Mouse (Mus musculus) heart, embryonic 12.5 days (tissue): ENCODE results near the gene Ung. TPM values are rescaled to one million over a fixed set of nuclear protein-coding genes. Genes with fewer than 3 reads are reported as not detected.

ENCODE experiments used
- ATAC-seq: fragments of 200-750 bp; cut with Nextera tagmentation; 2 replicates; pipeline ENCODE4 v1.8.0; 2017; ENCODE audit warnings: moderate TSS enrichment, moderate library complexity; ENCODE audit not compliant: insufficient number of reproducible peaks, low FRiP score
- H3K27ac ChIP-seq: fragments of 300-500 bp; sonication (generic); 2 replicates; pipeline ENCODE4 v1.5.1; 2016; ENCODE audit warnings: mild to moderate bottlenecking, moderate library complexity; ENCODE audit not compliant: poor library complexity, severe bottlenecking
- H3K27me3 ChIP-seq: fragments of 300-500 bp; sonication (generic); replicated peaks from 2 replicates; pipeline ENCODE4 v1.6.1; 2016; ENCODE audit warnings: mild to moderate bottlenecking, moderate library complexity
- H3K36me3 ChIP-seq: fragments of 300-500 bp; sonication (generic); 2 replicates; pipeline ENCODE4 v1.6.1; 2016; ENCODE audit warnings: mild to moderate bottlenecking, moderate library complexity
- H3K4me1 ChIP-seq: fragments of 300-500 bp; sonication (generic); replicated peaks from 2 replicates; pipeline ENCODE4 v1.6.1; 2016; ENCODE audit warnings: mild to moderate bottlenecking
- H3K4me2 ChIP-seq: fragments of 300-500 bp; sonication (generic); 2 replicates; pipeline ENCODE4 v1.6.1; 2016; ENCODE audit warnings: mild to moderate bottlenecking, moderate library complexity
- H3K4me3 ChIP-seq: fragments of 300-500 bp; sonication (generic); 2 replicates; pipeline ENCODE4 v1.5.1; 2016; ENCODE audit warnings: mild to moderate bottlenecking
- H3K9ac ChIP-seq: fragments of 300-500 bp; sonication (generic); 2 replicates; pipeline ENCODE4 v1.6.1; 2016; ENCODE audit warnings: mild to moderate bottlenecking, moderate library complexity
- H3K9me3 ChIP-seq: fragments of 300-500 bp; sonication (generic); replicated peaks from 2 replicates; pipeline ENCODE4 v1.6.1; 2016; ENCODE audit warnings: mild to moderate bottlenecking, moderate library complexity
- WGBS: fragments of 180-500 bp; shearing (Covaris S2); methylation state at CpG from one replicate; pipeline ENCODE4 v1.1.7; 2016; 5-methylcytosine and 5-hydroxymethylcytosine counted together
- polyA plus RNA-seq: library from polyadenylated mRNA; unstranded; fragments of >200 nt; fragmentation: Nextera tagmentation; extraction: Ambion mirVana; gene quantifications from 2 replicates; pipeline ENCODE4 v1.2.1, GENCODE M21; 2016

Gene Ung
- polyA plus RNA-seq, 1 experiment from 2014 or later: 60.6 TPM

DNA sequence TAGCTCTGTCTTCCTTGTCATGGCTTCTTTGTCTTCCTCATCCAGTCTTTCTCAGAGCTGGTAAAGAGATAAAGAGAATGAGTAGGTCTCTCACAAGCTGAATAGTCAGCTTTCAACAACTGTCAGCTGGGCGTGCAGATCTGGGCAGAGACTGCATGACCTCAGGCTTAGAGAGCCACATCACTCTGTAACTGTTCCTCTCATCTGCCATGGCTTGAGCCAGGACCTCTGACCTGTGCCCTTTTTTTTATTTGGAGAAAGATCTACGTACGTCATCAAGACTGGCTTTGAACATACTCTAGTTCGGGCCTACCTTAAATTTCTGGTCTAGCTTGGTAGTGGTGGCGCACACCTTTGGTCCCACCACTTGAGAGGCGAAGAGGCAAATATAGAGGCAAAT, 2.7 kb downstream of the Ung start:
- WGBS: 85% methylated on average over 6 of the region's 6 CpGs
- Histone ChIP-seq H3K36me3 (peaks cover 29% of the 10 kb centered on the region), H3K9me3 (no peaks in the 10 kb centered on the region), H3K4me3 (no peak overlapping the region), H3K4me2 (peak overlapping the region; percentile 97; the same call in 1 of the 2 replicates), H3K4me1 (peaks cover 50% of the 10 kb centered on the region), H3K9ac (0 out of 2 replicates have a peak overlapping the region, but pooled peaks have one; percentile 79), H3K27me3 (no peaks in the 10 kb centered on the region), H3K27ac (no peak overlapping the region)
- no peak for ATAC-seq

DNA sequence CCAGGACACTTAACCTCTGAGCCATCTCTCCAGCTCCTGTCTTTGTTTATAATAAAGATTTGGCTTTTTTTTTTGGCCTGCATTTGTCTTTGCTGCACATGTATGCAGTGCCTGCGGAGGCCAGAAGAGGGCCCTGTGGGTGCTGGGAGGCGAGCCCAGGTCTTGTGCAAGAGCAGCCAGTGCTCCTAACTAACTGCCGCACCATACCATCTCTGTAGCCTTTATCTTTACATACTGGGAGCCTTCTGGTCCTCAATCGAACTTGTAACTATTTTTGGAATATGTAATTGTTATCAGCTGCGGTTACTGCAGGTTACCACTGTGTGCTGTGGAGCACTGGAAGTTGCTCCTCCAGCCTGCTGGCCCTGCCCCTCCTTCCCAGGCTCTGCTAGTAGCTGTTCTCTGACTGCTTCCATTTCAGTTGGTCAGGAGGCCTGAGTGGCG, 3.9 kb downstream of the Ung start:
- H3K27ac ChIP-seq: peak overlapping the region; percentile 77
- no peaks in the 10 kb centered on the region for H3K27me3 ChIP-seq
- peaks cover 30% of the 10 kb centered on the region for H3K36me3 ChIP-seq
- no peak for ATAC-seq
- no peak overlapping the region for H3K4me3 ChIP-seq
- 0 out of 2 replicates have a peak overlapping the region, but pooled peaks have one; percentile 34 for H3K9ac ChIP-seq
- peak overlapping the region; percentile 13 for H3K4me2 ChIP-seq
- peaks cover 62% of the 10 kb centered on the region for H3K4me1 ChIP-seq
- no peaks in the 10 kb centered on the region for H3K9me3 ChIP-seq
- WGBS: 27% methylated on average over 6 of the region's 6 CpGs

DNA sequence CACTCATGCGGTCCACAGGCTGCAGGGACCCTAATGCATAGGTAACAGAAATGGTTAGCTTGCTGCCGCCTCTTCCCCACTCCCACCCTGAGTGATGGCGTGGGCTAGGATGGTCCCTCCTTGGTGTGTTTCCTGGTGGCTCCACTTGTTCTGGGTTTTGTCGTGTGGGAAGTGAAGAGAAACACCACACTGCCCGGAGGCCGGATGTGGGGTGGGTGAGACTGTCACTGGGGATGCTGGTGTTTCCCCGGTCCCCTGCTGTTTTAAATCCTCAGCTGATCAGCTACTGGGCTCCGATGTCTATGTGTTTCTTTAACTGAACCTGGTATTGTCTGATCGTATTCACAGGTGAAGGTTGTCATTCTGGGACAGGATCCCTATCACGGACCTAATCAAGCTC, 5.3 kb downstream of the Ung start:
- no peak overlapping the region for H3K9ac ChIP-seq
- no peaks in the 10 kb centered on the region for H3K9me3 ChIP-seq
- H3K36me3 ChIP-seq: peaks cover 30% of the 10 kb centered on the region
- no peak overlapping the region for H3K4me2 ChIP-seq
- peaks cover 67% of the 10 kb centered on the region for H3K4me1 ChIP-seq
- no peak overlapping the region for H3K4me3 ChIP-seq
- no peaks in the 10 kb centered on the region for H3K27me3 ChIP-seq
- no peak for ATAC-seq
- H3K27ac ChIP-seq: 0 out of 2 replicates have a peak overlapping the region, but pooled peaks have one; percentile 8
- 87% methylated on average over 10 of the region's 10 CpGs for WGBS

DNA sequence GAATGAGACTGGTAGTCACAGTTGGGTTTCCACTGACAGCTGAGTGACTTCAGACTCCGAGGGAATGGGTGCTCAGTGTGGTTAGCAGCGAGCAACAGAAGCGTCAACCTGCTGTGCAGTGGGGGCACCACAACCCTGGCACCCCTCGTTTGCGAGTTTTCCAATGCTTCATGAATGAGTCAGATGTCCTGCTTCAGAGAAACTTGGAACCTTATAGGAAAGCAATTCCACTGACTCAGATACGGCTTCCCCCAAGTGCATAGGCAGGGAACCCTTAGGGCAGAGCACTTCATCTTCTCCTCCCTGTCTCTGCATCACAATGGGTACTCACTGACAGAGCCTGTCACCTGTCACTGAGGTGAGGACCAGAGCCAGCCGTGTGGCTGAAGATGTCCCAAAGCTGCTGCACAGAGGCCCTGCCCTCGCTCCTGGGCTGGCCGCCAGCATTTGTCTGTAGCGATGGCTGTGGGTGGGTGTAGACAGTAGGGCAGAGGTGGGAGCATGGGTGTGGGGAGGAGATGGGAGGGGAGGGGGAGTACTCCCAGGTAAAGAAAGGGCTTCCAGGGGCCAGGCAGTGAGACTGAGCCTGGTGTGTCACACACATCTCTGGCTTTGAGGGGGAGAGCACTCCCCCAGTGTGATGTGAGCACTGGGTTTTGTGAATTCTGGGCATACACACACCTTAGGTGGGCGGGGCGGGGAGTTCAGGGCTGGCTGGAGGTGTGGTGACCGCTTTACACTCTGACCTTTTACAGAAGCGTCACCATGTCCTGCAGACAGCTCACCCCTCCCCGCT, 7.5 kb downstream of the Ung start:
- no peak for ATAC-seq
- no peaks in the 10 kb centered on the region for H3K9me3 ChIP-seq
- H3K9ac ChIP-seq: 0 out of 2 replicates have a peak overlapping the region, but pooled peaks have one; percentile 40
- 0 out of 2 replicates have a peak overlapping the region, but pooled peaks have one; percentile 9 for H3K4me2 ChIP-seq
- H3K4me1 ChIP-seq: peaks cover 54% of the 10 kb centered on the region
- H3K4me3 ChIP-seq: no peak overlapping the region
- no peaks in the 10 kb centered on the region for H3K27me3 ChIP-seq
- peak overlapping the region; percentile 85 for H3K27ac ChIP-seq
- H3K36me3 ChIP-seq: peaks cover 30% of the 10 kb centered on the region
- WGBS: 74% methylated on average over 15 of the region's 15 CpGs

DNA sequence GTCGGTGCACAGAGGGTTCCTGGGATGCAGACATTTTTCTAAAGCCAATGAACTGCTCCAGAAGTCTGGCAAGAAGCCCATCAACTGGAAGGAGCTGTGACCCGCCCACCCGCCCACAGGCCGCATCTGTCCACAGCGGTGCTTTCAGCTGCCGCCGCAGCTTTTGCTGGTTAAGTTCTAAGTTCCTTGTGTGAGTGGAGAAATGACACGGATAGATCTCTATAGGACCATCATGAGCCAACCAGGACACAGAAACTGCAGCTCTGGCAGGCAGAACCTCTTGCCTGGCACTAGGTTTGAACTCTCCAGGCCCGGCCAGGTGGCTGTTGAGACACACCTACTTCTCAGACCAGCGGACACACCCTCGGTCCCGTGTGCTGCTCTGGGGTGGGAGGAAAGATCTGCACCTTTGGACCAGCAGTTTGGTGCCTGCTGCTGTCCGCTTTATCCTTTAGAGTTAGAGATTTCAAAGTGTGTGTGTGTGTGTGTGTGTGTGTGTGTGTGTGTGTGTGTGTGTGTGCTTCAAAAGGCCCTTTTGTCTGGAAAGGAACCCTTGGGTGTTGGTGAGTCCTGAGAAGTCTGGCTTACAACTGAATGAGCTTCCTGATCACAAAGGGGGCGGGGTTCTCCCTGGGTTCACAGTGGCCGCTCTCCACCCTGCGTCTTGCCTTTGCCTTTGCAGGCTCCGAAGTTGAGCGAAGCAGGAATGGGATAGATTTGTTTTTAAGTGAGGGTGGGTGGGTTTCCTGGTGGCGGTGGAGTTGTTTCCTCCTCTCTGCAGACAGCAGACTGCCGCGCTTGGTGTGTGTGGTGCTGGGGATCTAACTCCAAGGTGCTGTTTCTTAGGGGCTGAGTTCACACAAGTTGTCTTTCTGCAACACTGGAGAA, 8.3 kb downstream of the Ung start:
- peak overlapping the region; percentile 9 for H3K4me2 ChIP-seq
- no peaks in the 10 kb centered on the region for H3K27me3 ChIP-seq
- no peak for ATAC-seq
- no peak overlapping the region for H3K4me3 ChIP-seq
- 69% methylated on average over 21 of the region's 21 CpGs for WGBS
- H3K36me3 ChIP-seq: peaks cover 29% of the 10 kb centered on the region
- peaks cover 54% of the 10 kb centered on the region for H3K4me1 ChIP-seq
- H3K27ac ChIP-seq: peak overlapping the region; percentile 85
- H3K9me3 ChIP-seq: no peaks in the 10 kb centered on the region
- H3K9ac ChIP-seq: peak overlapping the region; percentile 40; the same call in 1 of the 2 replicates

DNA sequence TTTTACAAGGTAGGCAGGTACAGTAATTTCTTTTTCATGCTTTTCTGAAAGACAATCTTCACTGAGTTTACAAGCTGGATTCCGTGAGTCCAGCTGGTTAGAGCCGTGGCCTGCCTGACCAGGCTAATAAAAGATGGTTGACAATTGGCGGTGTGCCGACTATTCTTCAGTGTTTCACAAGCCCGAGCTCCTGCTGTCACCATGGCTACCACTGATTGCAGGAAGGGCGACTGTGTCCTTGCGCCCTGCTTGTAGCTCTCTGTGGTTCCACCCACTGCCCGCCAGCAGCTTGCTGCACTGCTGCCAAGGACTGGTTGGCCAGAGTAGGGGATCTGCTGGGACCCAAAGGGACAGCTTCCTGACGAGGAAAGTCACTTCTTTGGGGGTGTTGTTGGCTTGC, 9.0 kb downstream of the Ung start:
- H3K36me3 ChIP-seq: peaks cover 27% of the 10 kb centered on the region
- no peaks in the 10 kb centered on the region for H3K9me3 ChIP-seq
- peak overlapping the region; percentile 85 for H3K27ac ChIP-seq
- H3K4me1 ChIP-seq: peaks cover 54% of the 10 kb centered on the region
- WGBS: 36% methylated on average over 9 of the region's 9 CpGs
- H3K4me3 ChIP-seq: no peak overlapping the region
- no peak overlapping the region for H3K9ac ChIP-seq
- peak overlapping the region; percentile 9; the same call in 1 of the 2 replicates for H3K4me2 ChIP-seq
- H3K27me3 ChIP-seq: no peaks in the 10 kb centered on the region
- peak; percentile 81 for ATAC-seq

DNA sequence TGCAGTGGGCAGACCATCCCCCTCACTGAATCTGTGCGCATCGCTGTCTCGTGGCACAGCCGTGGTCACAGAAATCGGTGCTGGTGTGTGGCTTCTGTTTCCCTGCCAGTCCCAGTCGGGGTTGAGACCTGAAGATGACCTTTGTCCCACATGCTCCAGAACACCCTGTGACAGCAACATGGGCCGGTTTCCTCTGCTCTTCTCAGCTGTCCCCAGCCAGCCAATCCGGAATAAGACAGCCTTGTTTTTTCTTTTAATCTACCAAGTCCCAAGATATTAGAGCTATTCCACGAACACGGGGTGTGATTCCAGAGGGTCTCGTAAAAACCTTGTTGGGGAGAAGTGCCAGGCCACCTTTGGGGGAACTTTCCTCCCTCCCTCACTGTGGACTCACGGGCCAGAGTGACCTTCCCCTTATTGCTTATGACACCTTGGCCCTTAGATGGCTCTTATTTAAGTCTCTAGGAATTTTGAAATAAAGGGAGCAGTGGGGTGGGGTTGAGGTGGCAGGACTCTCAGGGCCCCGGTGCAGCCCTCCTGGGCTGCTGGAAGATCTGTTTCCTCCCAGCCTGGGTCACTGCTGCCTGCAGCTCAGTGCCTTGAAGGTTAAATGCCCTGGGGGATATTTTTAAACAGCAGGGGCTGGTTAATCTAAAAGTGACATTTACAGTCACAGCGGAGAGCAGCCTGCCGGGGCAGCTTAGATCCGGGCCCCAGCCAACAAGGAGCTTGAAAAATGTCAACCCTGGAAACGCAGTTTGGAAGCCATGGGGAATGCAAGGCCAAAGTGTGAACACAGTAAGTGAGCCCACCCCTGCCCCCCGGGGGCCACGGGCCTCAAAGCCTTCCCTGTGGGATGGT, 16.1 kb downstream of the Ung start, which contains the start of gene Acacb:
Gene Acacb, plus strand, starts transcription at position 508 of the 861 bp plus-strand sequence.
- peak within 1 kb of the TSS; percentile 64 for H3K4me2 ChIP-seq
- peak within 1 kb of the TSS; percentile 70 for H3K9ac ChIP-seq
- H3K4me1 ChIP-seq: peaks cover 31% of the 10 kb centered on the region
- 18% methylated on average over 19 of the region's 19 CpGs for WGBS
- H3K27me3 ChIP-seq: no peaks in the 10 kb centered on the region
- no peaks in the 10 kb centered on the region for H3K36me3 ChIP-seq
- ATAC-seq: peak; percentile 58
- H3K4me3 ChIP-seq: peak within 1 kb of the TSS; percentile 47
- H3K9me3 ChIP-seq: no peaks in the 10 kb centered on the region
- peak within 1 kb of the TSS; percentile 97 for H3K27ac ChIP-seq

DNA sequence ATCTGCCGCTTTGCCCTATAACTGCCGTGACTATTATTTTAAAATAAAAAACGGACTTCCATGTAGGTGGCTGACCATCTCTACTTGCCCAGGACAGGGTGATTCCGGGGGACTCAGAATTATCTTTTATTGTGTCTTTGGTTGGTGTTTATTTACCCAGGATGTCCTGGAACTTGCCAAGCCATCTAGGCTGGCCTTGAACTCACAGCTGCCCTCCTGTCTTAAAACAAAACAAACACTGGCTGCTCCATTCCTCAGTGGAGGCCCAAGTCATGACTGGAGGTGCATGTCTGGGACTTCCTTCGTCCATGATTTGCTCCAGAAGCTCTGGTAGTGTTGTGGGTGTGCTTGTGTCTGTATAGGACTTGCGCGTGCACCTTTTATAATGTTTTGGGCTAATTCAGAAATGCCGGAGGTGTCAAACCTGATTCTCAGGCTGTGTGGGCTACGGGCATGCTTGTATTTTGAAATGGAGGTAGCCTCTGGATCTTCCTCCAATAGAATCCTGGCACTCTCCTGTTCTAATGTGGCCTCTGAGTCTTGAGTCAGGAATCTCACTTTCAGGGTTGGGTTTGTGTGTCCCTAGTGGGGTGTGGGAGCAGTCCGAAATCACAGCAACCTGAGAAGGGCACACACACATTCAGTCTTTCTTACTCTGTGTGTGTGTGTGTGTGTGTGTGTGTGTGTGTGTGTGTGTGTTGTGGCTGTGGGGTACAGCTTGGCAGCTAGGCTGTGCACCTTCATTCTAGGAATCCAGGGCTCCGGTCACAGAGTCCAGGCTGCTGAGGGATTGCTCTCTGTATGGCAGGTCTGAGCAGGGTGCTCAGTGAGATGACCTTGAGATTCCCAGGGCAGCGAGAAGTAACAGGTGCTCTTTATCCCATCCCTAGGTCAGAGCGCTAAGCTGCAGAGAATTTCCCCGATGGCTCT, 17.1 kb downstream of the Ung start:
- Histone ChIP-seq H3K4me2 (peak overlapping the region; percentile 64), H3K9me3 (no peaks in the 10 kb centered on the region), H3K27me3 (no peaks in the 10 kb centered on the region), H3K36me3 (no peaks in the 10 kb centered on the region), H3K9ac (peak overlapping the region; percentile 70), H3K4me3 (peak overlapping the region; percentile 47), H3K27ac (peak overlapping the region; percentile 97), H3K4me1 (peaks cover 41% of the 10 kb centered on the region)
- 53% methylated on average over 14 of the region's 14 CpGs for WGBS
- ATAC-seq: no peak

DNA sequence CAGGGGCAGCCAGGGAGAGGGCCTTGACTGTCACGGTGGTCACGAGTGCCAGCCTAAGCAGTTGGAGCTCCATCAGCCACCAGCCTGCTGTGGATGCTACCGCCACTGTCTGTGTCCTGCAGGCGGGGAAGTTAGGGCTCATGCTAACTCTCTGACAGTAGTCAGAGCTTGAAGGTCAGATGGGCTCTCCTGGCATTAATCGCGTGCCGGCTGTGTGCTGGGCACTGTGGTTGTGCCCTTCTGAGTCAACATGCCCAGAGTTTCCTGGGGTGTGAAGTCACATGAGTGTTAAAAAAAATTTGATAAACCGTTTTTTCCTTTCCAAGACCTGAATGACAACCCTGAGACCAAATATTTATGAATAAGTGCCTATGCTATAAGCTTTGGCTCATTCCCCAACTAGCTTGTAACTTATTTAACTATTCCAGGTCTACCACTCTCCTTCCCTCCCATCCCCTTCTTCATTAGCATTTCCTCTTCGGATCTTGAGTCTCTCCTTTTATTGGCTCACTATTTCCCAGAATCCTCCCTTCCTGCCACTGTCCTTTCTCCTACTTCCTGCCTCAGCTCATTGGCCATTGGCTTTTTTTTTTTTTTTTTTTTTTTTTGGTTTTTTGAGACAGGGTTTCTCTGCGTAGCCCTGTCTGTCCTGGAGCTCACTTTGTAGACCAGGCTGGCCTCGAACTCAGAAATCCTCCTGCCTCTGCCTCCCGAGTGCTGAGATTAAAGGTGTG, 22.3 kb downstream of the Ung start:
- no peak overlapping the region for H3K4me2 ChIP-seq
- H3K27ac ChIP-seq: no peak overlapping the region
- H3K27me3 ChIP-seq: no peaks in the 10 kb centered on the region
- no peaks in the 10 kb centered on the region for H3K36me3 ChIP-seq
- no peak overlapping the region for H3K4me3 ChIP-seq
- ATAC-seq: no peak
- peaks cover 36% of the 10 kb centered on the region for H3K4me1 ChIP-seq
- WGBS: 81% methylated on average over 12 of the region's 12 CpGs
- no peak overlapping the region for H3K9ac ChIP-seq
- H3K9me3 ChIP-seq: no peaks in the 10 kb centered on the region
